Mouse (Mus musculus): ENCODE measurements around the gene P2rx1. TPM values are rescaled to one million over a fixed set of nuclear protein-coding genes. Genes with fewer than 3 reads are reported as not detected.

P2rx1 gene
- polyA plus RNA-seq, 1 experiment = not detected

DNA sequence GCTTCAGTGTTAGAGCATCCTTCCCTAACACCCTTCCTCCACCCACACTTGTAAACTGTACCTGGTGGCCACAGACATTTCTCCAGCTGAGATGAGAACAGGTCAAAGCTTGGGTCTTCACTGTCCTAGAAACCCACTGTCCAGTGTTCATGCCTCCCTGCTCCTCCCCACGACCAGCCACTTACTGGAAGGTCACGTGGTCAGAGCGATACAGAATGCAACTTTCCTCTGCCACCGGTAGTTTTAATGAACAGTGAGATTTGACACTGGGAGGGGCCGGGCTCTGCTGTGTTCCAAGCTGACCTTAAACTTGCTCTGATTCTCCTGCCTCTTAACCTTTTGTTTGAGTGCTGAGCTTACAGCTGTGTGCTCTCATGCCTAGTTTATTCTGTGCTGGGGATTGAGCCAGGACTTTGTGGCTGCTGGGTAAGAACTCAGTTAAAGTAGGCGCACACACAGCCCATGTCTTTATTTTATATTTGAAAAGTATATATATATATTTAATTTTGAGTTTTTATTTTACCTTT, 45.4 kb downstream of the P2rx1 start:
- Histone ChIP-seq H3K36me3 (ENCODE audit: control insufficient read depth, insufficient read depth, low read length, poor library complexity, severe bottlenecking) (no peaks in the 10 kb centered on the region), H3K4me3 (ENCODE audit: low read depth, low read length) (no peak overlapping the region), H3K4me1 (ENCODE audit: control insufficient read depth, insufficient read depth, low read length) (peaks cover 2% of the 10 kb centered on the region), H3K9me3 (replicated peaks; ENCODE audit: control insufficient read depth, insufficient read depth, low read length, poor library complexity, severe bottlenecking) (no peaks in the 10 kb centered on the region), H3K27me3 (ENCODE audit: control insufficient read depth, insufficient read depth, low read length, poor library complexity, severe bottlenecking) (no peaks in the 10 kb centered on the region), H3K27ac (ENCODE audit: insufficient read depth, low read length) (no peak overlapping the region; the same call in 1 of the 2 replicates), H3K9ac (ENCODE audit: low read depth, poor library complexity, severe bottlenecking) (no peak overlapping the region)
- no peak for TF ChIP-seq EP300 (IDR thresholded peaks at IDR 0.05; ENCODE audit: insufficient read depth, low read depth, low read length)
- TF ChIP-seq POLR2A (IDR thresholded peaks at IDR 0.05; ENCODE audit: insufficient read depth, low read length) = no peak
- no peak for TF ChIP-seq CTCF (IDR thresholded peaks at IDR 0.05; ENCODE audit: low read depth, low read length)

DNA sequence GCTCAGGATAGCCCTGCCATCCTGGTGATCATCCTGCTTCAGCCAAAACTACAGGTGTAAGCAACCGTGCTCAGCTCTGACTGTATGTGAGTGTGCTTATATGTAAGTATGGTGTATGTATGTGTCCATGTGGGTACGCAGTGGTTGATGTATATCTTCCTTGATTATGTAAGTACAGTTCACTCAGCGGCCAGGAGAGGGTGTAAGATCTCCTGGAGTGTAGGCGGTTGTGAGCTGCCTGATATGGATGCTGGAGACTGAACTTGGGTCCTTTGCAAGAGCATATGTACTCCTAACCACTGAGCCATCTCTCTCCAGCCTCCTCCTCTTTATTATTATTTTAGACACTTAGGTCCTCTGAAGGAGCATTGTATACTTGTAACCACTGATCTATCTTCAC, 45.9 kb downstream of the P2rx1 start:
- Histone ChIP-seq H3K4me3 (ENCODE audit: low read depth, low read length) (no peak overlapping the region), H3K9ac (ENCODE audit: low read depth, poor library complexity, severe bottlenecking) (no peak overlapping the region), H3K27ac (ENCODE audit: insufficient read depth, low read length) (no peak overlapping the region), H3K27me3 (ENCODE audit: control insufficient read depth, insufficient read depth, low read length, poor library complexity, severe bottlenecking) (no peaks in the 10 kb centered on the region), H3K4me1 (ENCODE audit: control insufficient read depth, insufficient read depth, low read length) (peaks cover 2% of the 10 kb centered on the region), H3K36me3 (ENCODE audit: control insufficient read depth, insufficient read depth, low read length, poor library complexity, severe bottlenecking) (no peaks in the 10 kb centered on the region; the same call in 1 of the 2 replicates), H3K9me3 (replicated peaks; ENCODE audit: control insufficient read depth, insufficient read depth, low read length, poor library complexity, severe bottlenecking) (no peaks in the 10 kb centered on the region)
- TF ChIP-seq CTCF (IDR thresholded peaks at IDR 0.05; ENCODE audit: low read depth, low read length) (peak; percentile 18), EP300 (IDR thresholded peaks at IDR 0.05; ENCODE audit: insufficient read depth, low read depth, low read length) (no peak)

DNA sequence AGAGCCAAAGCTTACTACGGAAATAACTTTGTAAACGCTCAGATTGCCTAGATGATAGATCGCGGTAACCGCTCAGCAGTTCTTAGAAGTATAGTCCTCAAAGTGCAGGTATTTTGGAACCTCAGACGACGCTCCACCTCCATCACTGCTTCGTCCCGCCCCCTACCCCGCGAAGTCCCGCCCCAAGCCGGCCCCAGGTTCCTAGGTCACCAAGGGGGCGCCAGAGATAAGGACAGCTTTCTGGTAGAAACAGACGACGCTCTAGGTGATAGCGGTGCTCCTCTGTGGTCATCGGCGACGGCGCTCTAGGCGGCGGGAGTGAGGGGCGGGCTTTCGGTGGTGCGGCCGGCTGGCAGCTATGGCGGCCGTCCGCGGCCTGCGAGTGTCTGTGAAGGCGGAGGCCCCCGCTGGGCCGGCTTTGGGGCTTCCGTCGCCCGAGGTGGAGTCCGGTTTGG, 48.7 kb downstream of the P2rx1 start, which contains the start of gene Ncbp3:
Gene Ncbp3 (plus strand): TSS at position 242 of the 455 bp plus-strand sequence.
- H3K27me3 ChIP-seq (ENCODE audit: control insufficient read depth, insufficient read depth, low read length, poor library complexity, severe bottlenecking) = no peaks in the 10 kb centered on the region
- H3K9me3 ChIP-seq (replicated peaks; ENCODE audit: control insufficient read depth, insufficient read depth, low read length, poor library complexity, severe bottlenecking) = no peaks in the 10 kb centered on the region
- peak within 1 kb of the TSS; percentile 85 for H3K4me3 ChIP-seq (ENCODE audit: low read depth, low read length)
- H3K4me1 ChIP-seq (ENCODE audit: control insufficient read depth, insufficient read depth, low read length) = peaks cover 2% of the 10 kb centered on the region
- TF ChIP-seq EP300 (IDR thresholded peaks at IDR 0.05; ENCODE audit: insufficient read depth, low read depth, low read length) (0 out of 2 replicates have a peak, but pooled peaks have one; percentile 45), CTCF (IDR thresholded peaks at IDR 0.05; ENCODE audit: low read depth, low read length) (peak; percentile 55), POLR2A (IDR thresholded peaks at IDR 0.05; ENCODE audit: insufficient read depth, low read length) (no peak)
- H3K9ac ChIP-seq (ENCODE audit: low read depth, poor library complexity, severe bottlenecking) = peak within 1 kb of the TSS; percentile 99
- H3K36me3 ChIP-seq (ENCODE audit: control insufficient read depth, insufficient read depth, low read length, poor library complexity, severe bottlenecking) = peaks cover 3% of the 10 kb centered on the region
- H3K27ac ChIP-seq (ENCODE audit: insufficient read depth, low read length) = peak within 1 kb of the TSS; percentile 46; the same call in 1 of the 2 replicates

DNA sequence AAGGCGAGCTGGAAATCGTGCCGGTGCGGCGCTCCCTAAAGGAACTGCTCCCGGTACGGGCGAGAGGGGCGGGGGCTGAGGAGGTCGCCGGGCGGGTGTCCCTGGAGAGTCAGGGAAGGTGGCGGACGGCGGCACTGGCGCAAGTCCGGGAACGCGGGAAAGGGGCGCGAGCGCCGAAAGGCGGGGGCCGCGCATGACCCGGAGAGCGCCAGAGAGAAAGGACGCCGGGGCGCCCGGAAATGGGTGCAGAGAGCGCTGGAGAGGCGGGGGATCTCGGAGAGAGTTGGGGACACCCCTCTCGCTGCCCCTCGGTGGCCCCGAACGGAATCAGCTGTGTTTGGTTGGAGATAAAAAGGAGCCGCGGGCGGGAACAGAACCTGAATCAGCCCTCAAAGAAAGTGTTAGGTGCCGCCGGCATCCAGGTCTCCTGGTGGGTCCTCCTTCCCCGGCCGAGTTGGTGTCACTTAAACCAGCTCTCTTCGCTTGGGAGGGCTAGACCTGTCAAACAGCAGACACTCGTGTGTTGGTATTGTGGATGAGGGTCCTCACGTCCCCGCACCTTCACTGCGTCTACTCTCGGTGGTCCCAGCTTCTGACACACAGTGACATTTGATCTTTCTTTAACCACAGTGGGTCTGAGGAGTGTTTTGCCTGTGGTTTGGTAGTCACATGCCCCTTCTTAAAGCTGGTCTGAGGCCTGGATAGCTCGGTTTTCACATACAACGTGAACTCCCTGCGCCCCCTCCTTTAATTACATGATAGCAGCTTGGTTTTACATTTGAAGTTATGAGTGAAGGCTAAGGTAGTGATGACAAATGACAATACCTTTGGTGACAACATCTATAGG, 49.4 kb downstream of the P2rx1 start:
- H3K9ac ChIP-seq (ENCODE audit: low read depth, poor library complexity, severe bottlenecking) = peak overlapping the region; percentile 99
- peaks cover 2% of the 10 kb centered on the region for H3K4me1 ChIP-seq (ENCODE audit: control insufficient read depth, insufficient read depth, low read length)
- H3K36me3 ChIP-seq (ENCODE audit: control insufficient read depth, insufficient read depth, low read length, poor library complexity, severe bottlenecking) = peaks cover 5% of the 10 kb centered on the region
- no peak overlapping the region for H3K27ac ChIP-seq (ENCODE audit: insufficient read depth, low read length)
- H3K4me3 ChIP-seq (ENCODE audit: low read depth, low read length) = peak overlapping the region; percentile 85
- TF ChIP-seq EP300 (IDR thresholded peaks at IDR 0.05; ENCODE audit: insufficient read depth, low read depth, low read length) (no peak), POLR2A (IDR thresholded peaks at IDR 0.05; ENCODE audit: insufficient read depth, low read length) (no peak), CTCF (IDR thresholded peaks at IDR 0.05; ENCODE audit: low read depth, low read length) (no peak)
- no peaks in the 10 kb centered on the region for H3K9me3 ChIP-seq (replicated peaks; ENCODE audit: control insufficient read depth, insufficient read depth, low read length, poor library complexity, severe bottlenecking)
- H3K27me3 ChIP-seq (ENCODE audit: control insufficient read depth, insufficient read depth, low read length, poor library complexity, severe bottlenecking) = no peaks in the 10 kb centered on the region

DNA sequence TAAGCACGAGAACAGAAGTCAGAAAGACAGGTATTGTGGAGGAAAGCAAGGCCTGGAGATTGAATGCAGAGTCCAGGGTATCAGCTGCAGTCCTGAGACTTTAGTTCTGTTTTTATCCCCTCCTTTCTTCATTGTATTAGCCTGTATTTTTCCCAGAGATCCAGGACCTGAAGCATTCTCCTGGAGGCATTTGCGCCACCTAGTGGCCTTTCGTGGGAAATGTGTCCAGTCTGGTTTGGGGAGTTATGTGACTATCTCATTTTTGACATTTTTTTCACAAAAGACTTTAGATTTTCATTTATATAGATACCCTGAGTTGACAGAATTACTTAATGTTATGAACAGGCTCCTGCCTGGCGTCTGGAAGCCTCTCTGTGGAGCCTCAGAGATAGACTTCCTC, 50.4 kb downstream of the P2rx1 start:
- H3K27ac ChIP-seq (ENCODE audit: insufficient read depth, low read length) = no peak overlapping the region
- TF ChIP-seq POLR2A (IDR thresholded peaks at IDR 0.05; ENCODE audit: insufficient read depth, low read length) = no peak
- TF ChIP-seq CTCF (IDR thresholded peaks at IDR 0.05; ENCODE audit: low read depth, low read length) = peak; percentile 68
- no peak for TF ChIP-seq EP300 (IDR thresholded peaks at IDR 0.05; ENCODE audit: insufficient read depth, low read depth, low read length)
- peak overlapping the region; percentile 99 for H3K9ac ChIP-seq (ENCODE audit: low read depth, poor library complexity, severe bottlenecking)
- no peak overlapping the region for H3K4me3 ChIP-seq (ENCODE audit: low read depth, low read length)
- H3K36me3 ChIP-seq (ENCODE audit: control insufficient read depth, insufficient read depth, low read length, poor library complexity, severe bottlenecking) = peaks cover 16% of the 10 kb centered on the region
- H3K9me3 ChIP-seq (replicated peaks; ENCODE audit: control insufficient read depth, insufficient read depth, low read length, poor library complexity, severe bottlenecking) = no peaks in the 10 kb centered on the region
- no peaks in the 10 kb centered on the region for H3K27me3 ChIP-seq (ENCODE audit: control insufficient read depth, insufficient read depth, low read length, poor library complexity, severe bottlenecking)
- H3K4me1 ChIP-seq (ENCODE audit: control insufficient read depth, insufficient read depth, low read length) = peaks cover 2% of the 10 kb centered on the region

DNA sequence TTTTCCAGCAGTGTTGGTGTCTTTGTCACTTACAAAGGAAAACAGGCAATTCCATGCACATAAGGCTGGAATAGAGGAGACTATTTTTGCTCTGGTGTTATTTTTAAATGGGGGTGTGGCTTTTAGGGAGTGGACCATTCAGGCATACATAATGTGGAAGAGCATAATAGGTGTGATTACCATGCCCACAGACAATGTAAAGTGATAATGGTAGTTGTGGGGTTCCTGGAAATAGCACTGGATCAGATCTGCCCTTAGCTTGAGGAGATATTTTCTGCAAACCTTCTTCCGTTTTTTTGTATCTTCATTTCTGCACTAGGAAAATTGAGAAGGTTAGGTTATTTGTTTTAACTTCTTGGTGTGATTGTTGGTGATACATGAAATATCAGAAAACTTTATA, 53.9 kb downstream of the P2rx1 start:
- Histone ChIP-seq H3K36me3 (ENCODE audit: control insufficient read depth, insufficient read depth, low read length, poor library complexity, severe bottlenecking) (peaks cover 36% of the 10 kb centered on the region), H3K9me3 (replicated peaks; ENCODE audit: control insufficient read depth, insufficient read depth, low read length, poor library complexity, severe bottlenecking) (no peaks in the 10 kb centered on the region), H3K4me3 (ENCODE audit: low read depth, low read length) (no peak overlapping the region), H3K4me1 (ENCODE audit: control insufficient read depth, insufficient read depth, low read length) (peaks cover 2% of the 10 kb centered on the region), H3K27me3 (ENCODE audit: control insufficient read depth, insufficient read depth, low read length, poor library complexity, severe bottlenecking) (no peaks in the 10 kb centered on the region), H3K9ac (ENCODE audit: low read depth, poor library complexity, severe bottlenecking) (no peak overlapping the region), H3K27ac (ENCODE audit: insufficient read depth, low read length) (no peak overlapping the region)
- TF ChIP-seq POLR2A (IDR thresholded peaks at IDR 0.05; ENCODE audit: insufficient read depth, low read length) = no peak
- no peak for TF ChIP-seq EP300 (IDR thresholded peaks at IDR 0.05; ENCODE audit: insufficient read depth, low read depth, low read length)
- no peak for TF ChIP-seq CTCF (IDR thresholded peaks at IDR 0.05; ENCODE audit: low read depth, low read length)

Measured in ES-Bruce4 (cell line).